16 mouse cellular contexts compared by ENCODE assay signal in genomic region chr3:147291696-147292327, GRCm38 (mm10).
"Had no signal": no experiment of that assay in that cellular context is flagged by ENCODE, and none has a peak within 500 bp of the region (broad histone marks: within the 10 kb centered on the region; RNA-seq: fewer than 3 reads in every experiment).

No protein-coding gene starts in this region.

- DNase-seq: liver, postnatal 0 days; lung, adult 2 months; lung, postnatal 14 days; lung, postnatal 36 days; right cerebral cortex, postnatal 14 days; thymus, adult 2 months; thymus, postnatal 25 days; thymus, postnatal 4 days had no signal

- H3K9ac ChIP-seq: liver, postnatal 0 days; lung, embryonic 15.5 days; midbrain, embryonic 13.5 days; midbrain, embryonic 15.5 days; neural tube, embryonic 12.5 days had no signal

- H3K27ac ChIP-seq: lung, embryonic 15.5 days; macrophage; midbrain, embryonic 13.5 days; midbrain, embryonic 15.5 days; neural tube, embryonic 12.5 days had no signal

- H3K4me3 ChIP-seq: lung, embryonic 15.5 days; megakaryocyte, embryonic 14.5 days; midbrain, embryonic 13.5 days; midbrain, embryonic 15.5 days; neural tube, embryonic 12.5 days had no signal

- H3K9me3 ChIP-seq: lung, embryonic 15.5 days; midbrain, embryonic 13.5 days; midbrain, embryonic 15.5 days; neural tube, embryonic 12.5 days had no signal

- H3K36me3 ChIP-seq: lung, embryonic 15.5 days; midbrain, embryonic 13.5 days; midbrain, embryonic 15.5 days; neural tube, embryonic 12.5 days had no signal

- H3K27me3 ChIP-seq: lung, embryonic 15.5 days; megakaryocyte, embryonic 14.5 days; midbrain, embryonic 13.5 days; midbrain, embryonic 15.5 days; neural tube, embryonic 12.5 days had no signal

- H3K4me1 ChIP-seq: megakaryocyte, embryonic 14.5 days; midbrain, embryonic 13.5 days; midbrain, embryonic 15.5 days; neural tube, embryonic 12.5 days had no signal

- H3K4me2 ChIP-seq: lung, embryonic 15.5 days; midbrain, embryonic 11.5 days; midbrain, embryonic 13.5 days; midbrain, embryonic 15.5 days; neural tube, embryonic 12.5 days had no signal

- ATAC-seq: liver, postnatal 0 days; lung, postnatal 0 days; midbrain, embryonic 13.5 days; midbrain, embryonic 15.5 days had no signal
